Comparison of ENCODE assay signal across 8 mouse cellular contexts in genomic region chr4:89427345-89428293, GRCm38 (mm10).
A peak's percentile ranks its signal among the peaks of the same experiment; 100 is the strongest.
DNase-seq lines count a peak whose midpoint lies in the region; ATAC-seq lines count a peak whose summit lies in the region.
"Had no signal": no experiment of that assay in that cellular context is flagged by ENCODE, and none has a peak within 500 bp of the region (broad histone marks: within the 10 kb centered on the region; RNA-seq: fewer than 3 reads in every experiment).

No protein-coding gene starts in this region.

- H3K9ac ChIP-seq in embryonic facial prominence, embryonic 15.5 days = no peak overlapping the region
- H3K9ac ChIP-seq in hindbrain, embryonic 14.5 days = no peak overlapping the region
- H3K9ac ChIP-seq in neural tube, embryonic 11.5 days (ENCODE audit: low read length) = no peak overlapping the region

- H3K9me3 ChIP-seq in embryonic facial prominence, embryonic 15.5 days (replicated peaks) = no peaks in the 10 kb centered on the region
- H3K9me3 ChIP-seq in hindbrain, embryonic 14.5 days (ENCODE audit: control insufficient read depth, low read length) = no peaks in the 10 kb centered on the region
- H3K9me3 ChIP-seq in neural tube, embryonic 11.5 days (ENCODE audit: control insufficient read depth, low read length) = no peaks in the 10 kb centered on the region

- no peak overlapping the region for H3K4me3 ChIP-seq in embryonic facial prominence, embryonic 15.5 days (replicated peaks)
- H3K4me3 ChIP-seq in hindbrain, embryonic 14.5 days (replicated peaks; ENCODE audit: low read length) = no peak overlapping the region
- no peak overlapping the region for H3K4me3 ChIP-seq in neural tube, embryonic 11.5 days (ENCODE audit: low read depth, low read length)

- no peaks in the 10 kb centered on the region for H3K4me1 ChIP-seq in embryonic facial prominence, embryonic 15.5 days
- no peaks in the 10 kb centered on the region for H3K4me1 ChIP-seq in hindbrain, embryonic 14.5 days (replicated peaks; ENCODE audit: control insufficient read depth, insufficient read depth, low read length)
- H3K4me1 ChIP-seq in neural tube, embryonic 11.5 days (ENCODE audit: control insufficient read depth, insufficient read depth, low read length) = no peaks in the 10 kb centered on the region

- DNase-seq in 416B (ENCODE audit: low read depth) (peak; percentile 75), ZHBTc4 (ENCODE audit: low read depth, low spot score) (peak; percentile 10)
- no peak for DNase-seq in hindbrain, embryonic 14.5 days (ENCODE audit: low spot score)
- peak; percentile 10 to 11 for DNase-seq in layer of hippocampus, postnatal 36 days
- DNase-seq in neural tube, embryonic 11.5 days (ENCODE audit: low spot score) = peak; percentile 30
- no peak for DNase-seq in thymus, postnatal 14 days

- H3K27ac ChIP-seq in embryonic facial prominence, embryonic 15.5 days (replicated peaks) = no peak overlapping the region
- no peak overlapping the region for H3K27ac ChIP-seq in hindbrain, embryonic 14.5 days
- H3K27ac ChIP-seq in neural tube, embryonic 11.5 days (ENCODE audit: low read depth, low read length) = no peak overlapping the region
- H3K27ac ChIP-seq: macrophage had no signal

- ATAC-seq in embryonic facial prominence, embryonic 15.5 days (ENCODE audit: insufficient number of reproducible peaks, low FRiP score, low TSS enrichment, low read depth) = peak; percentile 69; the same call in 1 of the 2 replicates
- ATAC-seq in hindbrain, embryonic 14.5 days (ENCODE audit: low FRiP score) = peak; percentile 85; the same call in 1 of the 2 replicates
- ATAC-seq in neural tube, embryonic 11.5 days (ENCODE audit: insufficient read depth, low FRiP score, low TSS enrichment) = no peak

- H3K4me2 ChIP-seq in embryonic facial prominence, embryonic 15.5 days (replicated peaks) = no peak overlapping the region
- no peak overlapping the region for H3K4me2 ChIP-seq in hindbrain, embryonic 14.5 days (replicated peaks)
- H3K4me2 ChIP-seq in neural tube, embryonic 11.5 days (ENCODE audit: low read depth) = no peak overlapping the region

- H3K36me3 ChIP-seq in embryonic facial prominence, embryonic 15.5 days = no peaks in the 10 kb centered on the region
- no peaks in the 10 kb centered on the region for H3K36me3 ChIP-seq in hindbrain, embryonic 14.5 days (replicated peaks; ENCODE audit: control insufficient read depth, insufficient read depth)
- H3K36me3 ChIP-seq in neural tube, embryonic 11.5 days (ENCODE audit: control insufficient read depth, insufficient read depth, low read length) = no peaks in the 10 kb centered on the region

- H3K27me3 ChIP-seq in embryonic facial prominence, embryonic 15.5 days = no peaks in the 10 kb centered on the region
- H3K27me3 ChIP-seq in hindbrain, embryonic 14.5 days (ENCODE audit: control insufficient read depth, insufficient read depth, low read length) = no peaks in the 10 kb centered on the region
- no peaks in the 10 kb centered on the region for H3K27me3 ChIP-seq in neural tube, embryonic 11.5 days (ENCODE audit: control insufficient read depth, insufficient read depth, low read length)

- WGBS in embryonic facial prominence, embryonic 15.5 days = 45% methylated on average over 9 of the region's 9 CpGs
- 56% methylated on average over 9 of the region's 9 CpGs for WGBS in hindbrain, embryonic 14.5 days
- WGBS in neural tube, embryonic 11.5 days = 56% methylated on average over 9 of the region's 9 CpGs

Comparison
In these comparisons a context has a peak if more than half of its experiments do, and no peak if none do; other contexts are left out.
1. DNase-seq: peak in 416B (single experiment), ZHBTc4 (single experiment), layer of hippocampus, postnatal 36 days (2 of 2) and neural tube, embryonic 11.5 days (single experiment); none in hindbrain, embryonic 14.5 days (single experiment) and thymus, postnatal 14 days (single experiment).